Mouse (Mus musculus) layer of hippocampus, adult 2 months (tissue): Measurements from ENCODE around the gene Olfr772. TPM values are rescaled to one million over a fixed set of nuclear protein-coding genes. Genes with fewer than 3 reads are reported as not detected.
"Not testable (repeated sequence)": the region's sequence is repeated elsewhere in the genome, so short reads cannot be mapped to it uniquely, and the experiment has no call there.

Experiments
- DNase-seq, 2 experiments: peaks; one replicate each; pipeline ENCODE4 v3.0.0; 2022; ENCODE audit warnings: low spot score in 2 of 2
- H3K27ac ChIP-seq: fragments of 200-600 bp; 2 replicates; pipeline ENCODE4 v1.8.1; 2022
- H3K4me3 ChIP-seq: fragments of 200-600 bp; 2 replicates; pipeline ENCODE4 v1.8.1; 2022; ENCODE audit warnings: mild to moderate bottlenecking
- CTCF ChIP-seq: fragments of 200-600 bp; conservative IDR thresholded peaks from 2 replicates; pipeline ENCODE4 v1.8.1; 2022; ENCODE audit warnings: antibody characterized with exemption, mild to moderate bottlenecking, moderate library complexity
- long read RNA-seq, 2 experiments: library from polyadenylated mRNA; stranded (forward); transcript quantifications; one replicate each; pipeline ENCODE4 v2.0.0; 2021; ENCODE audit warnings: borderline mapping rate in 2 of 2
- total RNA-seq, 2 experiments: library from RNA; stranded (reverse); gene quantifications; 2 replicates each; pipeline ENCODE4 v1.2.3; 2021

Gene Olfr772
- not detected for total RNA-seq
- long read RNA-seq, experiment 1 = 0 reads
- long read RNA-seq, experiment 2 = 0 reads

- DNase-seq, H3K4me3 ChIP-seq, H3K27ac ChIP-seq: not testable (repeated sequence)
Measured at GRCm38 (mm10) chr10:129177821-129178220, at the start of gene Olfr772. Gene Olfr772 (minus strand): TSS chr10:129177921.

DNA sequence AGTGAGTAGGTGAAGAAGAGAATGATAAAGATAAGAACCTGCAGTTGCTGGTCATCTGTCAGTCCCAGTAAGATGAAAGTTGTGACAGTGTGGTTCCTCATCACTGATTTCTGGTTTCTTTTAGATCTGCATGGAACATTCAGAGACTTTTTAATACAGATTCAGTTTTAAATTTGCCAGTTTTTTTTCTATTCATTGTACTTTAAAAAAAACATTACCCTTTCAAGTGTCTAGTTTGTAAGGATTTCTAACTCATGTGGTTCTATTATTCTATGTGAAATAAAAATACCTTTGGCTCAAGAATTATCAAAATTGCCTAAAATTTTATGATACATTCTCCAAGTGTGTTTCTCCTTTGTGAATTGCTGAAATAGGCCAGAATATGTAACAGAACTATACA lies 9.6 kb upstream of the Olfr772 start, which contains the start of gene Olfr773:
Gene Olfr773 (minus strand): TSS at position 101 of the 400 bp plus-strand sequence.
- H3K27ac ChIP-seq, H3K4me3 ChIP-seq, DNase-seq: not testable (repeated sequence)

DNA sequence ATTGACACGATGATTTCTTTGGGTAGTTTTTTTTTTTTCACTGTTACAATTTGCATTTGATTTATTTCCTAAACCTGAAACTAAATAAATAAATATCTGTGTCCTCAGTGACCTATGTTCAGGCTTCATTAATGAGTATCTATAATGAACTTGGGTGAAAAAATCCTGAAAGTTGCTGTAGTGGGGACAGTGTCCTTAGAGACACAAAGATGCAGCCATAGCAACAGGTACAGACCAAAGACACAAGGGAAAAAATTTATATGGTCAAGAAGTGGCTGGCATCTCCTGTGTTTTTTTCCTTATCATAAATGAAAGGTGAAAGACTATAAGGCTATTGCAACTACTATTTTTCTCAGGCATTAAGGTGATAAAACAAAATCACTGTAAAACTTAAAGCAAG lies 13.1 kb downstream of the Olfr772 start, which contains the start of gene Olfr771:
Gene Olfr771 (minus strand): TSS at position 101 of the 400 bp plus-strand sequence.
- no peak within 1 kb of the TSS for H3K27ac ChIP-seq
- DNase-seq = no peak
- no peak within 1 kb of the TSS for H3K4me3 ChIP-seq
- no peak for TF ChIP-seq CTCF

DNA sequence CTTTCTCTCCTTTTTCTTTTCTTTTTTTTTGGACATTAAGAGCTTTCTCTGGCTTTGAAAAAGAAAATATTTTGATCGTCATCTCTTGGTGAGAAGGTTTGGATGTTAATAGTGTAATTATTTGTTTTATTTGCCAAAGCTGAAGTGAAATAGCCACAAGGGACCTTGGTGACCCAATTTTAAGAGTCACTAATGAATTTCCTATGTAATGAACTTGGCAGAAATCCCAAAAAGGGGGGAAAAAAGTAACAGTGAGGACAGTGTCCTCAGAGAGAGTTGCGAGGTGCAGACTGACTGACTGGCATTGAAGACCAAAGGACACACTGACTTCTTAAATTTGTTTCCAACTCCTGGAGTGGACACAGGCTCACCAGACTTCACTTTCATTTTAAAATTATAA lies 38.8 kb downstream of the Olfr772 start, which contains the start of gene Olfr770:
Gene Olfr770 (minus strand): TSS at position 101 of the 400 bp plus-strand sequence.
- H3K4me3 ChIP-seq = no peak within 1 kb of the TSS
- no peak for TF ChIP-seq CTCF
- no peak within 1 kb of the TSS for H3K27ac ChIP-seq

More for the DNA sequence above, 38.8 kb downstream of the Olfr772 start, which contains the start of gene Olfr770:
- DNase-seq = no peak

Other genes with a start within 250 kb of the Olfr772 start
- 10 to 100 TPM; 39.5 to 42.9 TPM for gene Itga7, start 244.1 kb downstream of the Olfr772 start, total RNA-seq
- not detected for gene Mettl7b, start 216.9 kb downstream of the Olfr772 start, total RNA-seq
- not detected for gene Olfr9, start 188.5 kb downstream of the Olfr772 start, total RNA-seq
- not detected for gene Olfr763, start 167.1 kb downstream of the Olfr772 start, total RNA-seq
- not detected for gene Olfr764-ps1, start 138.0 kb downstream of the Olfr772 start, total RNA-seq
- gene Olfr765, start 127.9 kb downstream of the Olfr772 start, total RNA-seq = not detected
- gene Olfr766-ps1, start 108.9 kb downstream of the Olfr772 start, total RNA-seq = not detected
- not detected for gene Olfr767, start 95.0 kb downstream of the Olfr772 start, total RNA-seq
- not detected for gene Olfr768, start 78.5 kb downstream of the Olfr772 start, total RNA-seq
- gene Olfr769, start 60.1 kb downstream of the Olfr772 start, total RNA-seq = not detected
- not detected for gene Olfr770, start 38.9 kb downstream of the Olfr772 start, total RNA-seq
- not detected for gene Olfr771, start 13.2 kb downstream of the Olfr772 start, total RNA-seq
- gene Olfr773, start 9.5 kb upstream of the Olfr772 start, total RNA-seq = not detected
- gene Olfr774, start 58.3 kb upstream of the Olfr772 start, total RNA-seq = not detected
- gene Olfr775, start 70.5 kb upstream of the Olfr772 start, total RNA-seq = not detected
- not detected for gene Olfr776, start 81.2 kb upstream of the Olfr772 start, total RNA-seq
- not detected for gene Olfr777, start 93.6 kb upstream of the Olfr772 start, total RNA-seq
- gene Olfr780, start 140.2 kb upstream of the Olfr772 start, total RNA-seq = not detected
- not detected for gene Olfr781, start 150.9 kb upstream of the Olfr772 start, total RNA-seq
- not detected for gene Olfr782, start 170.9 kb upstream of the Olfr772 start, total RNA-seq
- under 1 TPM; 0.10 to 0.18 TPM for gene Olfr784, start 206.2 kb upstream of the Olfr772 start, total RNA-seq
- not detected for gene Olfr785, start 227.5 kb upstream of the Olfr772 start, total RNA-seq
- gene Olfr786, start 249.4 kb upstream of the Olfr772 start, total RNA-seq = not detected